Mouse (Mus musculus) stomach, postnatal 0 days (tissue): ENCODE data around the gene Zfp51.

Experiments used
- CTCF ChIP-seq: IDR thresholded peaks from 2 replicates; pipeline ENCODE4 v1.5.1; 2016; ENCODE audit warnings: antibody characterized with exemption, low read depth, mild to moderate bottlenecking, moderate library complexity
- EP300 ChIP-seq: optimal IDR thresholded peaks from 2 replicates; pipeline ENCODE3; 2016; ENCODE audit warnings: antibody characterized with exemption

DNA sequence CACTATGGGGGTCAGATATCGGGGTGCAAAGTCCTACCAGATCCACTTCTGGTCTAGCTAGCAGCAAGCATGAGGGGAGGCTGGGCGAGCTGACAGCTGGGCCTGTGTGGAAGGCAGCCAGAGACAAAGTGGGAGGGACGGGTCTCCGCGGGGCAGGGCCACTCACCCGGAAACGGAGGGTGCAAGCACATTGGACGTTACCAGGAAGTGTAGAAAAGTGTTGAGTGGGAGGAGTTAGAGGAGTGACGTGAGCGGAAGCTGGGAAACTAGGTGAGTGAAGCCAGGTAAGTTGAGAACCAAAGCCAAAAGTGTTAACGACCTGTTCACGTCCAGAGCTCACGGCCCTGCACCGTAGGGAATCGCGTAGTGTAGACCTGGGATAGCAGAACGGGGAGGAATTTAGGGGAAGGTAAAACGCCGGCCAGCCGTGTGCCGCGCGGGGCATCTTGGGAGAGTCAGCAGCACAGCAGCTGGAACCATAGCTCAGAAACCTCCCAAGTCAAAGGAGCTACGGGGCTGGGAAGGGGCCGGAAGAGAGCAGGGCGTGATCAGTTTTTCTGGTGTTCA, at the start of gene Zfp51:
- no peak for TF ChIP-seq CTCF
- TF ChIP-seq EP300: no peak
